Comparison of ENCODE assay signal across 7 mouse cellular contexts in the genomic region with DNA sequence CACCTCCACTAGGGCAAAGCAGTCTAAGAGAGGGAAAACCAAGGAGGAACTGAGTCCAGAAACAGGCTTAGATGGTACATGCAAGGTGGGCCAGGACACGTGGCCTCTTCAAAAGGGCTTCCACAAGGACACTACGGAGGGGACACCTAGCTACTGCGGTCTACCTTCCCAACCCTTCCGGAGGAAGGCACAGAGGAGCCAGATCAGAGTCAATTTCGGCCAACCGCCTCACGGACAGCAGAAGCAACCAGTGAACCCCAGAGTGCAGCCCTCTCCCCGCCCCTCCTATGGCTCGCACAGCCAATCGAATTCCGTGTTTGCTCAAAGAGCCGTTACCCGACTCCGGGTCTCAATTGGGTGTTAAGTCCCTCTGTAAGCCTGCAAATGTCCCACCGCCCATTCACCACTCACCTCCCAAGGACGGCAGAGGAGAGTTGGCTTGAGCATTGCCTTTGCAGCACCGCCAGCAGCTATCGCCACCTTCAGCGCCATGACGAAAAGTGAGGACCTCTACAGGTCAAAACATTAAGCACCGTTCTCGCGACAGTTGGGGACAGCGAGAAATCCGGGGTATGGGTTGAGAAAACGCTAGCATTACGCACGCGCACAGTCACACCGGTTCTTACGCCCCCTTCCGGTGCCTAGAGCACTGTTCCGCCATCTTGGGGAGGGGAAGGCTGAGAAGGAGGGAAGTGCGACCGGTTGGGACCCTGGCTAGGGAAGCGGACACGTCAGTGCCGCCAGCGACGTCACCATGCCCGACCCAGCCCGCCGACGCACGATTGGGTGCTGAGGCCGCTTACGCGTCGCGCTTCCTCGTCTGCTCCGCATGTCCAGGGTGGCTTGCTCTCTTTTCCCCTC. TPM values are rescaled to one million over a fixed set of nuclear protein-coding genes. Genes with fewer than 3 reads are reported as not detected.
DNase-seq lines count a peak whose midpoint lies in the region; ATAC-seq lines count a peak whose summit lies in the region.

A gene (minus strand): TSS at position 534 of the 861 bp plus-strand sequence.
A gene (plus strand): TSS at position 665 of the 861 bp plus-strand sequence.

- H3K27me3 ChIP-seq in intestine, embryonic 16.5 days (replicated peaks; ENCODE audit: control insufficient read depth, insufficient read depth, low read length) = no peaks in the 10 kb centered on the region; the same call in 1 of the 2 replicates
- H3K27me3 ChIP-seq in midbrain, embryonic 11.5 days (ENCODE audit: control insufficient read depth, insufficient read depth, low read length) = no peaks in the 10 kb centered on the region

- peak; percentile 97 for ATAC-seq in intestine, embryonic 16.5 days
- peak; percentile 97 for ATAC-seq in midbrain, embryonic 11.5 days (ENCODE audit: low FRiP score)

- no peaks in the 10 kb centered on the region for H3K9me3 ChIP-seq in intestine, embryonic 16.5 days (ENCODE audit: control insufficient read depth, low read length)
- no peaks in the 10 kb centered on the region for H3K9me3 ChIP-seq in midbrain, embryonic 11.5 days (ENCODE audit: control insufficient read depth, low read length)

- DNase-seq in adrenal gland, adult 8-10 months = peak; percentile 95
- peak; percentile 92 for DNase-seq in embryo, embryonic 9.5 days (ENCODE audit: extremely low spot score)
- peak; percentile 68 to 87 for DNase-seq in gastrocnemius, postnatal 4 days (ENCODE audit: low spot score in 2 of 2)
- DNase-seq in left cerebral cortex, postnatal 36 days (ENCODE audit: low spot score in 2 of 2) = peak; percentile 90 to 92
- DNase-seq in midbrain, embryonic 11.5 days (ENCODE audit: low spot score, missing footprints) = peak; percentile 99
- DNase-seq in skeletal muscle tissue, adult 2 months (ENCODE audit: low read depth, low spot score) = peak; percentile 98

- intact Hi-C loops in left cerebral cortex, postnatal 36 days (cut with DNase I) = loop anchor here (5.0 kb wide), 1 partner anchor 136 kb away; a partner anchor contains a TSS

- H3K4me1 ChIP-seq in intestine, embryonic 16.5 days (ENCODE audit: control insufficient read depth, insufficient read depth, low read length) = peaks cover 11% of the 10 kb centered on the region; the same call in 1 of the 2 replicates
- H3K4me1 ChIP-seq in midbrain, embryonic 11.5 days (ENCODE audit: control insufficient read depth, insufficient read depth, low read length) = peaks cover 2% of the 10 kb centered on the region; the same call in 1 of the 2 replicates

- whole genome bisulfite sequencing in intestine, embryonic 16.5 days = 11% methylated on average over 49 of the region's 52 CpGs
- 19% methylated on average over 52 of the region's 52 CpGs for WGBS in midbrain, embryonic 11.5 days

- peak within 1 kb of the TSS; percentile 78 for H3K9ac ChIP-seq in intestine, embryonic 16.5 days (ENCODE audit: low read depth, low read length)
- H3K9ac ChIP-seq in midbrain, embryonic 11.5 days (ENCODE audit: low read length) = peak within 1 kb of the TSS; percentile 74

- H3K4me2 ChIP-seq in intestine, embryonic 16.5 days (ENCODE audit: low read depth, low read length) = peak within 1 kb of the TSS; percentile 67
- H3K4me2 ChIP-seq in midbrain, embryonic 11.5 days = peak within 1 kb of the TSS; percentile 48

- peak within 1 kb of the TSS; percentile 62 for H3K4me3 ChIP-seq in intestine, embryonic 16.5 days (ENCODE audit: low read length)
- H3K4me3 ChIP-seq in midbrain, embryonic 11.5 days (ENCODE audit: low read depth, low read length) = peak within 1 kb of the TSS; percentile 52

- no peaks in the 10 kb centered on the region for H3K36me3 ChIP-seq in intestine, embryonic 16.5 days (ENCODE audit: control insufficient read depth, insufficient read depth, low read length)
- H3K36me3 ChIP-seq in midbrain, embryonic 11.5 days (ENCODE audit: control insufficient read depth, insufficient read depth, low read length) = no peaks in the 10 kb centered on the region

- H3K27ac ChIP-seq in intestine, embryonic 16.5 days (ENCODE audit: low read length) = peak within 1 kb of the TSS; percentile 86
- peak within 1 kb of the TSS; percentile 57 for H3K27ac ChIP-seq in midbrain, embryonic 11.5 days (ENCODE audit: low read depth, low read length)

RNA-seq across cellular contexts. Expression of the first gene that starts in this region (rescaled TPM):
- 100 to 1,000 TPM; 295 to 431 (median 378) TPM for total RNA-seq in adrenal gland, adult 8-10 months (2022)
- 100 to 1,000 TPM; 221 to 247 TPM for total RNA-seq in gastrocnemius, postnatal 4 days (2021)
- polyA plus RNA-seq in intestine, embryonic 16.5 days (2015; fragmentation: Nextera tagmentation; extraction: Ambion mirVana) = 267 and 269 TPM in 2 replicates
- total RNA-seq in left cerebral cortex, postnatal 36 days (2021) = 100 to 1,000 TPM; 179 to 205 TPM
- polyA plus RNA-seq in midbrain, embryonic 11.5 days (2014; fragmentation: Nextera tagmentation; extraction: Ambion mirVana) = 182 and 185 TPM in 2 replicates

RNA-seq across cellular contexts. Expression of the second gene that starts in this region (rescaled TPM):
- total RNA-seq in adrenal gland, adult 8-10 months (2022) = 100 to 1,000 TPM; 150 to 176 (median 163) TPM
- total RNA-seq in gastrocnemius, postnatal 4 days (2021) = 100 to 1,000 TPM; 118 to 128 TPM
- polyA plus RNA-seq in intestine, embryonic 16.5 days (2015; fragmentation: Nextera tagmentation; extraction: Ambion mirVana) = 269 TPM in 2 replicates
- total RNA-seq in left cerebral cortex, postnatal 36 days (2021) = 10 to 100 TPM; 81.2 to 95.9 TPM
- 123 and 125 TPM in 2 replicates for polyA plus RNA-seq in midbrain, embryonic 11.5 days (2014; fragmentation: Nextera tagmentation; extraction: Ambion mirVana)

Comparison
In these comparisons a context has a peak if more than half of its experiments do, and no peak if none do; other contexts are left out.
1. Peak in every context shown above with its lines: DNase-seq, ATAC-seq, H3K4me3 ChIP-seq and H3K27ac ChIP-seq.